Mouse (Mus musculus) cerebral cortex, adult 2 months (tissue): ENCODE measurements around the gene Phgr1.

ENCODE experiments used
- WGBS: fragments of 180-500 bp; shearing (Covaris S2); methylation state at CpG from one replicate; pipeline ENCODE4 v1.1.7; 2018; 5-methylcytosine and 5-hydroxymethylcytosine counted together

The Phgr1 gene

GRCm38 (mm10) chr2:118779504-118780480, 7.2 kb downstream of the Phgr1 start, which contains the start of gene Disp2:
TSS of gene Disp2 (plus strand) at chr2:118779719.
- WGBS = 7% methylated on average over 39 of the region's 39 CpGs

- 59% methylated on average over 1 of the region's 1 CpGs for WGBS
These were observed 8.5 kb downstream of the Phgr1 start for GRCm38 (mm10) chr2:118781115-118781514.

- WGBS = 60% methylated on average over 4 of the region's 4 CpGs
These were observed 9.7 kb downstream of the Phgr1 start for GRCm38 (mm10) chr2:118782303-118782702.

- 71% methylated on average over 5 of the region's 5 CpGs for WGBS
These were observed 10.5 kb downstream of the Phgr1 start for GRCm38 (mm10) chr2:118783093-118783492.

- WGBS = 89% methylated on average over 7 of the region's 7 CpGs
These were observed 11.1 kb downstream of the Phgr1 start for GRCm38 (mm10) chr2:118783663-118784062.

- 86% methylated on average over 5 of the region's 5 CpGs for WGBS
These were observed 14.0 kb downstream of the Phgr1 start for GRCm38 (mm10) chr2:118786525-118786924.

GRCm38 (mm10) chr2:118789501-118789900, 16.9 kb downstream of the Phgr1 start:
- WGBS = 52% methylated on average over 11 of the region's 11 CpGs

GRCm38 (mm10) chr2:118790221-118790550, 17.6 kb downstream of the Phgr1 start:
- 56% methylated on average over 12 of the region's 12 CpGs for WGBS

GRCm38 (mm10) chr2:118790551-118791525, 18.3 kb downstream of the Phgr1 start:
- 36% methylated on average over 44 of the region's 44 CpGs for WGBS

- 87% methylated on average over 26 of the region's 26 CpGs for WGBS
These were observed 19.2 kb downstream of the Phgr1 start for GRCm38 (mm10) chr2:118791591-118792258.

GRCm38 (mm10) chr2:118792259-118792613, 19.7 kb downstream of the Phgr1 start:
- 86% methylated on average over 4 of the region's 4 CpGs for WGBS

GRCm38 (mm10) chr2:118793636-118794035, 21.1 kb downstream of the Phgr1 start:
- WGBS = 80% methylated on average over 4 of the region's 4 CpGs

- 81% methylated on average over 4 of the region's 4 CpGs for WGBS
These were observed 30.1 kb downstream of the Phgr1 start for GRCm38 (mm10) chr2:118802542-118803118.

GRCm38 (mm10) chr2:118804474-118804873, 31.9 kb downstream of the Phgr1 start:
- 94% methylated on average over 2 of the region's 2 CpGs for WGBS

GRCm38 (mm10) chr2:118805137-118805536, 32.6 kb downstream of the Phgr1 start:
- WGBS = 81% methylated on average over 3 of the region's 3 CpGs

- WGBS = 66% methylated on average over 3 of the region's 3 CpGs
These were observed 33.2 kb downstream of the Phgr1 start for GRCm38 (mm10) chr2:118805756-118806155.

- WGBS = 42% methylated on average over 4 of the region's 4 CpGs
These were observed 34.3 kb downstream of the Phgr1 start for GRCm38 (mm10) chr2:118806860-118807259.

GRCm38 (mm10) chr2:118810861-118811260, 38.3 kb downstream of the Phgr1 start:
- 51% methylated on average over 2 of the region's 2 CpGs for WGBS

GRCm38 (mm10) chr2:118812724-118813123, 40.2 kb downstream of the Phgr1 start:
- WGBS = 94% methylated on average over 1 of the region's 1 CpGs

- under 1% methylated on average over 49 of the region's 49 CpGs for WGBS
These were observed 41.6 kb downstream of the Phgr1 start, which contains the start of gene Knstrn for GRCm38 (mm10) chr2:118813981-118814836. TSS of gene Knstrn (plus strand) at chr2:118814003.
